Mouse (Mus musculus): ENCODE data around the gene Rnf213. TPM values are rescaled to one million over a fixed set of nuclear protein-coding genes. Genes with fewer than 3 reads are reported as not detected.

The Rnf213 gene
- 19.8 TPM for polyA plus RNA-seq (2017; shearing (Covaris generic))

GRCm38 (mm10) chr11:119392800-119393482 lies at the start of gene Rnf213:
TSS of gene Rnf213 (plus strand) at chr11:119393100.

GRCm38 (mm10) chr11:119355443-119356385 lies 37.2 kb upstream of the Rnf213 start, which contains the start of the genes Sgsh and Slc26a11:
TSS of gene Sgsh (minus strand) at chr11:119355536.
TSS of gene Slc26a11 (plus strand) at chr11:119355557.

GRCm38 (mm10) chr11:119490861-119491689 lies 98.2 kb downstream of the Rnf213 start, which contains the start of gene Endov:
TSS of gene Endov (plus strand) at chr11:119491347.

Other genes starting within 250 kb of the Rnf213 start
- gene Tbc1d16, start 164.6 kb upstream of the Rnf213 start, polyA plus RNA-seq (2017; shearing (Covaris generic)): 0.67 TPM
- 3.0 TPM for gene Ccdc40, start 164.5 kb upstream of the Rnf213 start, polyA plus RNA-seq (2017; shearing (Covaris generic))
- 42.8 TPM for gene Gaa, start 125.2 kb upstream of the Rnf213 start, polyA plus RNA-seq (2017; shearing (Covaris generic))
- gene Eif4a3, start 93.0 kb upstream of the Rnf213 start, polyA plus RNA-seq (2017; shearing (Covaris generic)): 291 TPM
- gene Card14, start 85.3 kb upstream of the Rnf213 start, polyA plus RNA-seq (2017; shearing (Covaris generic)): not detected
- gene Sgsh, start 37.6 kb upstream of the Rnf213 start, polyA plus RNA-seq (2017; shearing (Covaris generic)): 18.6 TPM
- 21.9 TPM for gene Slc26a11, start 37.5 kb upstream of the Rnf213 start, polyA plus RNA-seq (2017; shearing (Covaris generic))
- 27.5 TPM for gene Endov, start 98.2 kb downstream of the Rnf213 start, polyA plus RNA-seq (2017; shearing (Covaris generic))
- gene Nptx1, start 154.7 kb downstream of the Rnf213 start, polyA plus RNA-seq (2017; shearing (Covaris generic)): not detected
- 15.6 TPM for gene Rptor, start 209.8 kb downstream of the Rnf213 start, polyA plus RNA-seq (2017; shearing (Covaris generic))

Data from inflammation-experienced regulatory T-cells, adult 16 weeks (primary cell).